Mouse (Mus musculus) lung, postnatal 36 days (tissue): Measurements from ENCODE around the gene Ptdss2.

ENCODE experiments used
- DNase-seq: peaks from one replicate; pipeline ENCODE4 v3.0.0; 2022; ENCODE audit warnings: mixed read lengths

The Ptdss2 gene

DNA sequence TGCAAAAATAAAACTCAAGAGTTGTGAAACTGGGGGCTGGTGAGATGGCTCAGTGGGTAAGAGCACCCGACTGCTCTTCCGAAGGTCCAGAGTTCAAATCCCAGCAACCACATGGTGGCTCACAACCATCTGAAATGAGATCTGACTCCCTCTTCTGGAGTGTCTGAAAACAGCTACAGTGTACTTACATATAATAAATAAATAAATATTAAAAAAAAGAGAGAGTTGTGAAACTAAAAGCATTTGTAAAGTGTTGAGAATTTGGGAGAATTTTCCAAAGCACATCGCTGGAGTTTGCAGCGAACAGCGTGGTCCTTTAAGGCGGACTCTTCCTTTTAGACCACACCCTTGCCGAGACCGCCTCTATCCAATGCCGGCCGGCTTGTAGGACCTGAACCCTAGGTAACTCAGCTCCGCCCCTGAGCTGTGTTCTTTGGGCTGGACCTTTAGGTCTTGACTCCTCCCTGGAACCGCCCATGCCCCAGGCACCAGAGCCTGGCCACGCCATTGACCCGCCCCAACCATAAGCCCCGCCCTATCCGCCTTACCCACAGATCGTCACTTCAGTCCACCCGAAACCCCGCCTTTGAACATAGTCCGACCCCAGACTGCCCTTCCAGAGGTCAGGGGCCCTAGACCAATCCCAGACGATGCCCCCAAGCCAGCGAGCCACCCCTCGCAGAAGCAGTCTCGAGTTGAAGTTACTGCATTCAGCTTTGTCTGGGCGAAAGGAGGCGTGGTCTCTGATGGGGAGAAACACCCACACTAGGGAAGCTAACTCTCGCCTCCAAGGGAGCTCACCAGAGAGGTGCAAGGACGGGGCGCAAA is 721 bp downstream of the Ptdss2 start:
- DNase-seq = peak; percentile 99

DNA sequence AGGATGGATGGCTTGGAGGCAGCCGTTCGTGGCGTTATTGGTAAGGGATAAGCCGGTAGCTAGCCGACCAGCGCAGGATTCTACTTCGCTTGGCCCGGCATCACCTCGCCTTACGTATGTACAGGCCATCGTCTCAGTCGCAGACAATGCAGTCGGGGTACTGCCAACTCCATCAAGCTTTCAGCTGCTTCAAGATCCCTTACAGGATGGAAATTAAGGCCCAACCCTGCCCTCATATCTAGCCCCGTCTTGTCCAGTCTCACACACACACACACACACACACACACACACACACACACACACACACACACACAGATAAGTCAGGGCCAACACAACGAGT is 1.3 kb downstream of the Ptdss2 start:
- DNase-seq = no peak

DNA sequence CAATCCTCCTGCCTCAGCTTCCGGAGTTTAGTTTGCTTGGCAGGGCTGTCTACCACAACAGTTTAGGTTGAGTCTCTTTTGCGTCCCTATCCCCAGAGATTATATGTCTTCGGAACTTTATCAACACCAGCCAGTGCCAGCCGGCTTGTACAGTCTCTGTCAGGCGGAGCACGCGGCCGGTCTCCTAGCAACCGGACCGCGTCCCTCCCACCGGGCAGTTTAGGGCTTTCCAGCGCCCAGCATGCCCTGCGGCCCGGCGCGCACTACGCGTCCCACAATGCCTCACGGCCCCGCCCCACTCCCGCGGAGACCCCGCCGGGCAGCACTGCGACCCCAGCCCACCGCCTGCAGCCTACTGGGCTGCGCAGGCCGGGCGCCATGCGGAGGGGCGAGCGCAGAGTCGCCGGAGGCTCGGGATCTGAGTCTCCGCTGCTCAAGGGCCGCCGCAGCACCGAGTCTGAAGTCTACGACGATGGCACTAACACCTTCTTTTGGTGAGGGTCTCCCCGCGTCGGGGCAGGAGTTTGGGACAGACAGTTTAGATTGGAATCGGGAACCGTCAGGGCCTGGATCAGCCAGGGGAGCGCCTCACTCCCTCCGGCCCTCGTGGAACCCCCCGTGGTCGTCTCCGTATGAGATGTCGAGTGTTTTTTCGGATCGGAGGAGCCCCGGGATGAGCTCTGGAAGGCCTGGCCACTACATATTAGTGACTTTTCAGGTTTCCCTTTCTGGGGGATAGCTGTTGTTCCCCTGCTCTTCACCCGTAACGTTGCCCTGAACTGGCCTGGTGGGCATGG is 9.0 kb downstream of the Ptdss2 start:
- DNase-seq = peak; percentile 94

DNA sequence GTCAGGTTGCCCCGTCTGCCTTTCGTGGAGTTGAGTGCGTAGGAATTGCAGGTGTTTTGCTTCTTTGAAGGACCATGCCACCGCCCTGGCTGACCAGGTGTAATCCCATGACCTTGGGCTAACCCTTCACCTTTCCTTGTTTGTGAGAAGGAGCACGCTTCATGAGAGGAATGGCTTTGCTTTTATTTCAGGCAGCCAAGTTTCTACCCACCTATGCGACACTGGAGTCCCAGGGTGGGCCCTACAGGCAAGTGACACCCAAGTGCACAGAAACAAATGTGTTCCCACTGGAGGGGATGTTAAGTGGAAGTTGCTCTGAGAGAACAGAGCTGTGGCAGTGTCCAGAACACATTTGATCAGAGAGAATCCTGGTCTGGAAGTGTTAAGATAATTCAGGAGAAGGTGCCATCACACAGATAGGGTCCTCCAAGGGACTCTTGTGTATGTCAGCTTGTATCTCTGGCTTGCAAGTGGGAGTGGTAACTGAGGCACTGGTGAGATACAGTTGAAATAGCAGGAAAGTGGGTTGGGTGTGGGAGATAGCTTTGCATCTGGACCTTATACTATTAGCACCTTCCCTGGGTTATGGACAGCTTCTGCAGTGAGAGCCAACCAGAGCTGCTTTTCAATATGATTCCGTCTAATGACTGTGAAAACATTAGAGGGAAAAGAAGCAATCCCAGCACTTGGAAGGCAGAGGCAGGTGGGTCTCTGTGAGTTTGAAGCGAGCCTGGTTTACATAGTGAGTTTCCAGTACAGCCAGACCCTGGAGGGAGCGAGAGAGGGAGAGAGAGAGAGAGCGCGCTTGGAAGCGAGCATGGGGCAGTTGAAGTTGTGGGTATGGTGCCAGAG is 9.9 kb downstream of the Ptdss2 start:
- DNase-seq = no peak

DNA sequence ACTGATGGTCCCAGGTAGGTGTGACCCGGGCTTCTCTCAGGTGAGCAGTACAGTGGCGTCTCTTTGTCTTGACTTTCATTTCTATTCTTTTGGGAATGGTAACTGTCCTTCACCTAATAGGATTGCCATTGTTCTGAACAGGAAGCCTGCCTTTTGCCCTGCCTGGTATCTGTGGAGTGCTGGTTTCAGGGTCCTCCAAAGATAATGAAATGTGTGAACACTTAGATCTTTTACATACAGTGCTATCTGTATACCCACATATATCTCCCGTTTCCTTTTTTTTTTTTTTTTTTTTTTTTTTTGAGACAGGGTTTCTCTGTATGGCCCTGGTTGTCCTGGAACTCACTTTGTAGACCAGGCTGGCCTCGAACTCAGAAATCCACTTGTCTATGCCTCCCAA is 19.1 kb downstream of the Ptdss2 start:
- no peak for DNase-seq

DNA sequence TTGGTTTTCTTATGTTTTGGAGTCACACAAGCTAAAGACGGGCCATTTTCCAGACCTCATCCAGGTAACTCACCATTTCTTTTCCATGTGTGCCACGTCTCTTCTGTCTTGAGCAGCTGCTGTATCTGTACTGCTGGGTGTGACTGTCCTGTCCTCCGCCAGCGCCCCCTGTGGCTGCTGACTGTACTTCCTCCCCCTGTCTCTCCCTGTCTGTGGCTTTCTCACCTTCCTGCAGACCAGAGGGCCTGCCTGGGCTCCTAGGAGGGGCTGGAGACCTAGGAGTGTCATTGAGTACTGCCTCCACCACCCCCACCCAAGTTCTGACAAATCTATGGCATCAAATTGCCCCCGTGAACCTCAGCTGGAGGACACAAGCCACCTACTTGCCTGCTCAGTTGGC is 20.9 kb downstream of the Ptdss2 start:
- peak; percentile 47 for DNase-seq

DNA sequence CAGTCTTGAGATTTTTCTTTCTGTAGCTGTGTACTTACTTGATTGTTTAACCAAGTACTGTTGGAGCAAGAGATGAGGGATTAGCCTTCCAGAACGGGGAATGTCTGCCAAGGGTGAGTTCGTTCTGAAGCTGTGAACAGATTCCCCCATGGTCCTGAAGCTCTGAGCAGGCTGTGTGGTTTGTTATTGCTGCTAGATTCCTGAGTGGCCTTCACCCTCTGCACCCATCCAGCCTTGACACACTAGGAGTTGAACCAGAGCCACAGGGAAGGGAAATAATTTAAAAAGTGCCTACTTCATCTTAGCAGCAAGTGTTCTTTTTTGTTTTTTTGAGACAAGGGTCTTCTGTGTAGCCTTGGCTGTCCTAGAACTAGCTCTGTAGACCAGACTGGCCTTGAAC is 21.7 kb downstream of the Ptdss2 start:
- DNase-seq = no peak

DNA sequence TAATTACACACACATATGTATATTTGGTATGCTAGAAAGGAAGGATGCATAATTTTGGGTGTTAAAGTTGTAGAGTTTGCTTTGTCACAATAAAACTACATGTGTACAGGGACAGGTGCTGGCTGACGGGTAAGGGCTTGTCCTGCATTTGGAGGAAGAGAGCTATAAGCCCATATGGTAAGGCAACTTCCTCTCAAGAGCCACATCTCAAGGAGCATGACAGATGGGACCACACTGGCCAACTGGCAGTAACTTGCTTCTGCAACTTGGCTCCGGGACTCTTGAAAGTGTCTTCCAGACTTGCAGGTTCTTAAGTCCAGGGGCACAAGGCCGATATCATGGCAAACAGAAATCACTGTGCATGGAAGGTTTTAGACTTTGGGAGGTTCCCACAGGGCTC is 22.5 kb downstream of the Ptdss2 start:
- DNase-seq = no peak

DNA sequence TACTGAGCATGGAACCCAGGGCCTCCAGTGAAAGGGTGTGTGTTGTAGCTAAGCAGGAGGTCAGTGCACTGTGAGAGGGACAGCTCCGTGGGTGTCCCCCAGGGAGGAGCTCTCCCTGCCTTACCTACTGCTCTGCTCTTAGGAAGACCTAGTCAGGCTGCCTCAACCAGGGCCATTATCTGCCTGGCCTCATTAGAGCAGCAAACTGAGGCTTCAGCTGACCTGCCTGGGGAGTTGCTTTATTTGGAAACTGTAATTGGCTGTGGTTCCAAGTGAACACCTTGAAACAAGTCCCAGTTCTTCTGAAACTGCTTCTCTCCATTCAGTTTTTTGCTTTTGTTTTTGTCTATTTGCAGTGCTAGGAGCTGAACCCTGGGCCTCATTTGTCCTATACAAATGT is 23.2 kb downstream of the Ptdss2 start:
- DNase-seq = no peak

DNA sequence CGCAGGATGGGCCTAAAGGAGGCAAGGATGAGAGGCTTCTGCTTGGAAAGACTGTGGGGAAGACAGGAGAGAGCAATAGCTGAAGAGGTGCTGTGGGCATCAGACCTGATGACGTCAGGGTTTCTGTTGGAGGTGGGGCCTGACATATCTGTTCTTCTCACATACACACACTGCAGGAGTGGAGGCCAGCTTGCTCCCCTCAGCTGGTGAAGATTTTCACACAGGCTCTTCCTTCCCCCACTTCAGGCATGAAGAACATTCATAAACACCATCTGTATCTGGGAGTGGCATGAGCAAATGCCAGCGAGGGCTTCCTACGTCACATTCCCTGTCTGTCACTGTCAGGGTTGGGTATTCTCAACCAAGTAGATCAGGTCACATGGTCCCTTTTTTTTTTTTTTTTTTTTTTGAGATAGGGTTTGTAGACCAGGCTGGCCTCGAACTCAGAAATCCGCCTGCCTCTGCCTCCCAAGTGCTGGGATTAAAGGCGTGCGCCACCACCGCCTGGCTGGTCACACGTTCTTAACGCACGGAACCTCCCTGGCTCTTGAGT is 23.9 kb downstream of the Ptdss2 start:
- DNase-seq = no peak

DNA sequence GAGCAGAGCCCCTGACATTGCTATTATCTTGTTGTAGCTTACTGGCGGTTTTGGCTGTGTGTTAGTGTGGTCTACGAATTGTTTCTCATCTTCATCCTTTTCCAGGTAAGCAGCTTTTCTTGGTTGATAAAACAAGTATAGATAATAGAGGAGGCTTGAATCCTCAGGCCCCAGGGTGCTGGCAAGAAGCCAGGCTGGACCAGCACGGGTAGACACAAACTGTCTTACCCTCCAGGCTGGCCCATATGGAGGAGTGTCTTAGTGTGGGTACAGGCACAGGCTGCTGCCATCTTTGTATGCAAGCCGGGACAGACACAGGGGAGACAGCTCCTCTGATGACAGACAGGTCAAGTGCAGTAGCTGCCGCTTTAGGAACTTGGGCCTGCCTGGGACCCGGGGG is 24.9 kb downstream of the Ptdss2 start:
- no peak for DNase-seq

DNA sequence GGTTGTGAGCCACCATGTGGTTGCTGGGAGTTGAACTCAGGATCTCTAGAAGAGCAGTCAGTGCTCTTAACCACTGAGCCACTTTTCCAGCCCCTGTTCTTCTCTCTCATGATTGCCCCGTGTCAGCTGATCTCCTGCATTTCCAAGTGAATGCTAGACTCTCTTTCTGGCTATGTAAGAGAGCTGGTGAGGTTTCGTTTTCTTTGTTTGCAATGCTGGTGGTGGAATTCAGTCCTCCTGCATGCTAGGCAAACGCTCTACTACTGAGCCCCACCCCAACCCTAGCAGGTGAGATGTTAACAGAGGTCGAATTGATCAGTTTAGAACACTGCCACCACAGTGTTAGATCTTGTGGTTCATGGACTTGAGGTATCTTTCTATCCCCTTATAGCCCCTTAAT is 26.5 kb downstream of the Ptdss2 start:
- DNase-seq = no peak

DNA sequence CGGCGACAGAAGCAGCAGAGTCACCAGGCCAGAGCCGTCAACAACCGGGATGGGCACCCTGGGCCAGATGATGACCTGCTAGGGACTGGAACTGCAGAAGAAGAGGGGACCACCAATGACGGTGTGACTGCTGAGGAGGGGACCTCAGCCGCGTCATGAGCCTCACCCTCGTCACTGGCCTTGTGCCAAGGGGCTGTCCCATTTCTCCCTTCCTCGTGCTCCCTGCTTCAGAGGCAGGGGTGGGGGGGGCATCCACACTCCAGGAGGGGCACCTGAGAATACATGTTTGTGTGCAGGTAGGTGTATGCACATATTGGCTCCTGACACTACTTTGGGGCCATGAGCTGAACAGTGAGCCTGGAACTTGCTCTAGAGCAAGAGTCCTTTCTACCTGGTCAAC is 33.2 kb downstream of the Ptdss2 start:
- DNase-seq = no peak

DNA sequence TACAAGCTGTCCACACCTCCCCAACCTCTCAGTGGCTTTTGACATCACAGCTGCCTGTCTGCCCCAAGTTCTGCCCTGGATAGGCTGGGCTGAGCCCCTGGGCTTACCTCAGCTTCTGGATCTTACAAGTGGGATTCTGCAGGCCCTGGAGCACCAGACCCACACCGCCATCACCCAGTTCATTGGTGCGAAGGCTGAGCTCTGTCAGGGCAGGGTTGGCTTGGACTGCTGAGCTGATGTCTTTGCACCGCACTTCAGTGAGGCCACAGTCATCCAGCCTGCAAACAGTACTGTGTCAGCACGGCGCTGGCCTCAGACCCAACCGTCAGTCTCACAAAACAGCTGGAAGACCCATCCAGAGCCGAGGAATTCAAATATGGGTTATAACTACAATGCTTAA is 42.2 kb downstream of the Ptdss2 start:
- DNase-seq = no peak

DNA sequence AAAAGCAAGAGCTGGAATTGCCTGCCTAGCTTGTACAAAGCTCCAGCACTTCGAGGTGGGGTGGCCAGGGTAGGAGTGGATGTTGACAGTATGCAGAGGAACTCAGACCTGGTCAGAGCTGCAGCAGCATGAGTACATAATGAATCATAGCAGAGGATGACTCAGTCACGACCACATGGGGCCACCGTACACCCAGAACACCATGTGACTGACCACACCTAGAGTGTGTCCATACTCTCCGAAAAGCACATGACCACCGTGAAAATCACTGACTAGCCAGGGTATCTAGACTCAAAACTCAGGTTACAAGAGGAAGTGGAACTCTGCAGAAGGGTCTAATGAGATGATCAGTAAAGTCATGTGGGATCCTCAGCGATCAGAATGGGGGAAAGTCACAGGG is 42.7 kb downstream of the Ptdss2 start:
- DNase-seq = peak; percentile 71

DNA sequence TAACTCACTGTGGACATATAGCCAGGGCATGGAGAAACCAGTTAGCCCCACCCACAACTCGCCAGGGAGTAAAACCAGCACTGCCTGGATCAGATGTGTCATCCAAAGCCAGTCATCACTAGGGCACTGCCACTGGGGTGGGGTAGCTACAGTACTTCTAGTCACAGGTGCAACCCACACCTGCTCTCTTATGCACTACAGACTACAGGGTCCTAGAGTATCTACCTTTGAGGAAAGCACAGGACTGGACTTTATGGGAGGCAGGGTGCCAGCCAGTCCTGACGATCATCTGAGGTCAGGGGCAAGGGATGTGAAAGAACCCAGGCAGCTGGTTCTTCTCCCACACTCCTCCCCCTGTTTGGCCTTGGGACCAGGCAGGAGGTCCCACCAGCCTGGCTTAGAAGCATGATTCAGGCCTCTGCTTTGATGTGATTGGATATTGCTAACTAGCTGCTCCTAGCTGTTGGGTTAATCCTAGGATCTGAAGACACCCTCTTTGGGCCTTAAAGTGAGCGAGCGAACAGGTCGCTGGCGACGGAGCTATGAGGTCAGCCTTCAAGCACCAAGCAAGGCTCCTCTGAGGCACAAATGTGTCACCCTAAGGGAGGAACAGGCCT is 45.8 kb downstream of the Ptdss2 start:
- peak; percentile 69 for DNase-seq

DNA sequence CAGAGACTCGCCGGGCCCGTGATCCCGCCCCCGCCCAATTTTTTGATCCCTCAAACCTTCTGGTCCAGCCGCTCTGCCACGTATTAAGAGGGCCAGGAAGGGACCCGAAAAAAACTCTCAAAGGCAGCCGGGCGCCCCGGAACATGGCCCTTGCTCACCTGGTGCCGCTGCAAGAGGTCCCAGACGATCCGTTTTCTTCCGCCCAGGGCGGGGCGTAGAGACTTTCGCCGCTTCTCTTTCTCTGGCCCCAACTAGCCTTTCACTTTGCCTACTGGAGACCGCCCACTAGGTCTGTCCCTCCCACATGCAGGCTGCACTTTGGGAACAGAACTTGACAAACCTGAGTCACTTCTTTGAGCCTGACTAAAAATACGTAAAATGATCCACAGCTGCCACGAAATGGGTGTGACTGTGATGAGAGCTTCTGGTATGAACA is 46.4 kb downstream of the Ptdss2 start:
- peak; percentile 93 for DNase-seq

DNA sequence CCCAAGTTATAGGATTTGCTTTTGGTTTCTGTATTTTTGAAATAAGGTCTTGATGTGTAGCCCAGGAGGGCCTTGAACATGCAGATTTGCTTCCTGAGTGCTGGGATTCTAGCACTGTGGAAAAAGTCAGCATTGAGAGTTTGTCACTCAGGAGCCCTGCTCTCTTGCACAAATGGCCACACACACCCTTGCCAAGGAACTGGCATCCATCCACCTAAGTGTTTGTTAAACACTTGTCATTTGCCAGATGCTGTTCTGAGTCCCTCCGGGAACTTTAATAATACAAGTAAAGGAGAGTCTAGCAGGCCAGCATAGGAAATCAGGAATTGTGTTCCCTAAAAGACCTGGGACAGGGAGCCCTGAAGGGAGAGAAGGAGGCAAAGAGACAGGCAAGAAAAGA is 47.1 kb downstream of the Ptdss2 start:
- peak; percentile 91 for DNase-seq

DNA sequence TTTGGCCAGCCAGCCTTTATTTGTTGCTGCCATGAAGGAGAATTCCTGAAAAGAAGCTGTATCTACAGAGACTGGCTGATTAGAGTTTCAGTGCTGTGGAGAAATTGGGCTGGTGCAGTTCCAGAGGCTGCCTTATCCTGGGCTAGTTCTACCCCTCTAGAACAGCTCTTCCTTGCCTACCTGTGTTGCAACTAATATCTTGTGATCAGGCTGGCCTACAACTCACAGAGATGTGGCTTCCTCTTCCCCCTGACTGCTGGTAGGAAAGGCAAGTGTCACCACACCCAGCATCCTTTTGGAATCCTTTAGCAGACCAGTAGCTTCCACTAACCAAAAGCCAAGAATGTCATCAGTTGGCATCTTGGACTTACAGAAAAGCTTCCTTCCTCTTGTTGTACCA is 47.7 kb downstream of the Ptdss2 start:
- peak; percentile 47 for DNase-seq

DNA sequence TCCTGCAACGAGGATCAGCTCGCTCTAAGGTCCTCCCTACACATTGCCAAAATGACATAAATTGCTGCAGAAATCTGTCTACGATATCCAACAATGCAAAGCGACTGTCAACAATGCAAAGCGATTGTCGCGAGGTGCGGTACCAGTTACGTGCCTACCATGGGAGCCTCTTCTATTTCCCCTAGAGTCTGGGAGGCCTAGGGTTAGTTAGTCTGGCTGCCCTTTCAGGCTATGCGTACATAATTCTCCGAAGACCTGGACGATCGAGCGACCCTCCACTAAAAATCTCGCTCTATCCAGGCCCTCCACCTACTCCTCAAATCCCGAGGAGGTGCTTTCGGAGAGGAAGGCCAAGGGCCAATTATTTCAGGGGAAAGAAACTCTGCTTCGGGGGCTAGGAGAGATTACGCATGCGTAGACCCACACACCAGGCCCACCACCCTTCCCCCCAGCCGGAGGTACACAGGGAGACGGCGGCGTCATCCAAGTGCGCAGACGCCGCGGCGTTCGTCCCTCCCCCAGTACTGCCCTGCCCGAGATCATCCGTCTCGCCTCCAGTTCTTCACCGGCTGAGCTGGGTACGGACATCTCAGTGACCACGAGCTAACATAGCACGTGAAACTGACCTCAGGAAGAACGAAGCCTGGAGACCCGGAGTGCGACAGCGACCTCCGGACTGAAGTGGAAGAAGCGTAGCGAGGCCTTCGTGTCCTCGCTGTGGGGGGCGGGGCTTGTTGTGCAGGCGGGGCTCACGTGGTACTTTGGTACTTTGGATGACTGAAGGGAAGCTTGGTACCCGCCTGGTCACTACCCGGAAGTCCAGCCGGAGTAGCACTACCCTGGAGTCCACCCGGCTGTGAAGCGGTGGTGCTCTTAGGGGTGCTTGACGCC is 50.2 kb downstream of the Ptdss2 start, which contains the start of gene Rnh1:
TSS of gene Rnh1 (minus strand) at position 742 of the 891 bp plus-strand sequence.
- DNase-seq = peak; percentile 96

DNA sequence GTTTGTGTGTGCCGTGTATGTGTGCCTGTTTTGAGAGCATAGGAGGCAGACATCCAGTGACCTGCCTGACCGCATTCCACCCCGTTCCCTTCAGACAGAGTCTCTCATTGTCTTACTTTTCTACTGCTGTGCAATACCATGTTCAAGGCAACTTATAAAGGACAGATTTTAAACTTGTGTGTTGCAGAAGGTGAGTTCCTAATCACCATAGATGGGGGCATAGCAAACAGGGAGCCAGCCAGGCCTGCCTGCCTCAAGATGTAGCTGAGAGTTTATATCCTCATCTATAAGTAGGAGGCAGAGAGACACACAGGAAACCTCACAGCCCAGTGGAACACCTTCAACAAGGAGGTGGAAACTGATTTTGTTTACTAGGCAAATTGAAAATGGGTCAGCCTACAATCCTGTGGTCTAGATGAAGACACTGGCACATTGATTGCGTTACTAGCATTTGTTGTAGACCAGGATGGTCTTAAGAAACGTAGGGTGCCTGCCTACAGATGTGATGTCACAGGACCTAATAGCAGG is 51.2 kb downstream of the Ptdss2 start:
- DNase-seq = peak; percentile 7
